Mouse (Mus musculus): ENCODE data around the gene Entpd1. TPM values are rescaled to one million over a fixed set of nuclear protein-coding genes. Genes with fewer than 3 reads are reported as not detected.
A peak's percentile ranks its signal among the peaks of the same experiment; 100 is the strongest.
"Not testable (repeated sequence)": the region's sequence is repeated elsewhere in the genome, so short reads cannot be mapped to it uniquely, and the experiment has no call there.

Gene Entpd1
- 10 to 100 TPM; 23.8 to 29.0 TPM for total RNA-seq (2021)
- long read RNA-seq, experiment 1, full-length matches to known transcripts = 11 of 18 reads
- long read RNA-seq, experiment 1, partial matches to known transcripts = 1 of 18 reads
- long read RNA-seq, experiment 1, other reads (novel, unspliced or antisense) = 6 of 18 reads
- long read RNA-seq, experiment 2, full-length matches to known transcripts = 10 of 15 reads
- long read RNA-seq, experiment 2, partial matches to known transcripts = 2 of 15 reads
- long read RNA-seq, experiment 2, other reads (novel, unspliced or antisense) = 3 of 15 reads

GRCm38 (mm10) chr19:40611830-40612506, at the start of gene Entpd1, which contains the start of gene Tctn3:
Gene Entpd1 (plus strand): TSS chr19:40612366.
Gene Tctn3 (minus strand): TSS chr19:40612233.
- DNase-seq = peak; percentile 97

GRCm38 (mm10) chr19:40563880-40564645, 48.1 kb upstream of the Entpd1 start:
- DNase-seq = no peak

GRCm38 (mm10) chr19:40567616-40568015, 44.5 kb upstream of the Entpd1 start:
- DNase-seq = no peak

- DNase-seq = no peak
Measured at GRCm38 (mm10) chr19:40570726-40571125, 41.4 kb upstream of the Entpd1 start.

GRCm38 (mm10) chr19:40575438-40575837, 36.7 kb upstream of the Entpd1 start:
- no peak for DNase-seq

- no peak for DNase-seq
Measured at GRCm38 (mm10) chr19:40580902-40581301, 31.3 kb upstream of the Entpd1 start.

- no peak for DNase-seq
Measured at GRCm38 (mm10) chr19:40581662-40582061, 30.5 kb upstream of the Entpd1 start.

- no peak for DNase-seq
Measured at GRCm38 (mm10) chr19:40586908-40587307, 25.3 kb upstream of the Entpd1 start.

- no peak for DNase-seq
Measured at GRCm38 (mm10) chr19:40587491-40588292, 24.5 kb upstream of the Entpd1 start.

- DNase-seq = peak; percentile 93
Measured at GRCm38 (mm10) chr19:40588293-40588654, 23.9 kb upstream of the Entpd1 start, which contains the start of gene Aldh18a1. Gene Aldh18a1 (minus strand): TSS chr19:40588463.

- peak; percentile 86 for DNase-seq
Measured at GRCm38 (mm10) chr19:40588847-40589529, 23.2 kb upstream of the Entpd1 start.

- no peak for DNase-seq
Measured at GRCm38 (mm10) chr19:40589530-40589880, 22.7 kb upstream of the Entpd1 start.

- no peak for DNase-seq
Measured at GRCm38 (mm10) chr19:40595231-40595630, 16.9 kb upstream of the Entpd1 start.

GRCm38 (mm10) chr19:40595831-40596230, 16.3 kb upstream of the Entpd1 start:
- DNase-seq = no peak

GRCm38 (mm10) chr19:40600846-40601245, 11.3 kb upstream of the Entpd1 start:
- not testable (repeated sequence) for DNase-seq

- DNase-seq = no peak
Measured at GRCm38 (mm10) chr19:40601870-40602269, 10.3 kb upstream of the Entpd1 start.

- no peak for DNase-seq
Measured at GRCm38 (mm10) chr19:40605189-40605588, 7.0 kb upstream of the Entpd1 start.

- no peak for DNase-seq
Measured at GRCm38 (mm10) chr19:40607676-40608075, 4.5 kb upstream of the Entpd1 start.

- DNase-seq = no peak
Measured at GRCm38 (mm10) chr19:40614811-40615210, 2.6 kb downstream of the Entpd1 start.

GRCm38 (mm10) chr19:40616021-40616420, 3.9 kb downstream of the Entpd1 start:
- no peak for DNase-seq

GRCm38 (mm10) chr19:40621616-40622015, 9.4 kb downstream of the Entpd1 start:
- not testable (repeated sequence) for DNase-seq

GRCm38 (mm10) chr19:40625935-40626334, 13.8 kb downstream of the Entpd1 start:
- DNase-seq = no peak
